Mouse (Mus musculus) liver, embryonic 13.5 days (tissue): ENCODE data around the gene Lrrfip2. TPM values are rescaled to one million over a fixed set of nuclear protein-coding genes. Genes with fewer than 3 reads are reported as not detected.

Source experiments
- ATAC-seq: fragments of 200-750 bp; cut with Nextera tagmentation; 2 replicates; pipeline ENCODE4 v1.8.0; 2017; ENCODE audit warnings: low read depth, mild to moderate bottlenecking, moderate number of reproducible peaks, moderate library complexity
- DNase-seq: peaks from one replicate; pipeline ENCODE4 v3.0.0; 2022
- H3K27ac ChIP-seq: fragments of 300-500 bp; sonication (generic); 2 replicates; pipeline ENCODE4 v1.5.1; 2015; ENCODE audit warnings: moderate library complexity, mild to moderate bottlenecking, inconsistent platforms
- H3K27me3 ChIP-seq: fragments of 300-500 bp; sonication (generic); 2 replicates; pipeline ENCODE4 v1.6.1; 2015; ENCODE audit warnings: mild to moderate bottlenecking, inconsistent platforms
- H3K36me3 ChIP-seq: fragments of 300-500 bp; sonication (generic); 2 replicates; pipeline ENCODE4 v1.6.1; 2015; ENCODE audit warnings: mild to moderate bottlenecking, inconsistent platforms
- H3K4me1 ChIP-seq: fragments of 300-500 bp; sonication (generic); replicated peaks from 2 replicates; pipeline ENCODE4 v1.6.1; 2015; ENCODE audit warnings: inconsistent platforms
- H3K4me2 ChIP-seq: fragments of 300-500 bp; sonication (generic); 2 replicates; pipeline ENCODE4 v1.6.1; 2015; ENCODE audit warnings: inconsistent platforms, mild to moderate bottlenecking, moderate library complexity
- H3K4me3 ChIP-seq: fragments of 300-500 bp; sonication (generic); replicated peaks from 2 replicates; pipeline ENCODE4 v1.5.1; 2015; ENCODE audit warnings: mild to moderate bottlenecking, inconsistent platforms
- H3K9ac ChIP-seq: fragments of 300-500 bp; sonication (generic); 2 replicates; pipeline ENCODE4 v1.6.1; 2015; ENCODE audit warnings: mild to moderate bottlenecking, inconsistent platforms
- H3K9me3 ChIP-seq: fragments of 300-500 bp; sonication (generic); replicated peaks from 2 replicates; pipeline ENCODE4 v1.6.1; 2016; ENCODE audit warnings: inconsistent platforms
- WGBS: fragments of 180-500 bp; shearing (Covaris S2); methylation state at CpG from one replicate; pipeline ENCODE4 v1.1.7; 2015; ENCODE audit not compliant: insufficient replicate concordance; 5-methylcytosine and 5-hydroxymethylcytosine counted together
- polyA plus RNA-seq: library from polyadenylated mRNA; unstranded; fragments of >200 nt; fragmentation: Nextera tagmentation; extraction: Ambion mirVana; gene quantifications from 2 replicates; pipeline ENCODE4 v1.2.1, GENCODE M21; 2015

Gene Lrrfip2
- polyA plus RNA-seq, 1 experiment from 2014 or later: 20.8 TPM

DNA sequence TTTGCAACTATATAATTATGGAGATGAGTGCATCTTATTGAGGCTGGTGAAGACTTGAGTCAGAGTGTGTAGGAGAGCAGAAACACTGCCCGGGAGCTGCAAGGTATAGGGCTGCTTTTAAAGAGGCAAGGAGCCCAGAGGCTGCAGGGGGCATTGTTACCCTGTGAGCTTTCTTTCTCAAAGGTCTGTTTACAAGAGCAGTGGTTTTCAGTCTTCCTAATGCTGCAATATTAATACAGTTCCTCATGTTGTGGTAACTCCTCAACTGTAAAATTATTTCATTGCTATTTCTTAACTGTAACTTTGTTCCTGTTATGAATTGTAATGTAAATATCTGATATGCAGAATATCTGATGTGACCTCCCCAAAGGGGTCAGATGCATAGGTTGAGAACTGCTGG lies 104.2 kb downstream of the Lrrfip2 start:
- whole genome bisulfite sequencing: 77% methylated on average over 1 of the region's 1 CpGs

DNA sequence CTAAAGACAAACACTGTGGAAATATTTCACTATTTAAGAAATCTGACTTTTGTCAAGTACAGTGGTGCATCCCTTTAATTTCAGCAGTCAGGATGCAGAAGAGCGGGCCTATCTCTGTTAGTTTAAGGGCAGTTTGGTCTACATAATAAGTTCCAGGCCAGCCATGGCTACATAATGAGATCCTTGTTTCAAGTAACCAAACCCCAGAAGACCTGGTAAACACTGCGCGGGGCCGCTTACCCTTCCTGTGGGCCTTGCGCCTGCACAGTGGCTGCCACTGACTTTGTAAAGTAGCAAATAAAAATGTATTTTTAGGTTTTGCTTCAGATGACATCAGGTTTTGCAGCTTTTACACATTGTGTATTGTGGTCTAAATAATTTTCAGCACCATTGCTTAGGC lies 106.0 kb downstream of the Lrrfip2 start:
- Histone ChIP-seq H3K27ac (no peak overlapping the region), H3K4me3 (no peak overlapping the region), H3K9me3 (no peaks in the 10 kb centered on the region), H3K9ac (no peak overlapping the region), H3K27me3 (no peaks in the 10 kb centered on the region), H3K4me2 (no peak overlapping the region), H3K4me1 (no peaks in the 10 kb centered on the region), H3K36me3 (peaks cover 59% of the 10 kb centered on the region)
- 90% methylated on average over 5 of the region's 5 CpGs for WGBS
- no peak for ATAC-seq
- DNase-seq: no peak

More for the DNA sequence above, 104.2 kb downstream of the Lrrfip2 start:
- no peaks in the 10 kb centered on the region for H3K27me3 ChIP-seq
- no peaks in the 10 kb centered on the region for H3K4me1 ChIP-seq
- H3K36me3 ChIP-seq: peaks cover 40% of the 10 kb centered on the region
- H3K9me3 ChIP-seq: no peaks in the 10 kb centered on the region
- no peak overlapping the region for H3K27ac ChIP-seq
- H3K4me2 ChIP-seq: no peak overlapping the region
- DNase-seq: no peak
- ATAC-seq: no peak
- no peak overlapping the region for H3K4me3 ChIP-seq
- H3K9ac ChIP-seq: no peak overlapping the region

DNA sequence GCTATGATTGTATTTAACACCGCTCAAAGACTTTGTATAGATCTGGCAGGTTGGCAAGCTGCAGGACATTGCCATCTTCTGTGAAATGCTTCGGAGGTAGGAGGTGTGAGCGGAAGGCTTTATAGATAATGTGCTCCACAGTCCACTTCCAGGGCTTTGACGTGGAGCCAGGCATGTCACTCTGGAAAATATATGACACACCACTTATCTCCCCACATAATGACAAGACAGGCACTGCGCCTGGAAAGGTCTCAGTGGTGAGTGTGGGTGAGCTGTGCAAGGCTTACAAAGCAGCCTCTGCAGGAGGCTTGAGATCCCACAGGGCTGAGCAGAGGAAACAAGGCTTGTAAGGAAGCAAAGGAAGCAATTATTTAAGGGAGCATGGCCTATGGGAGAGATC lies 111.1 kb downstream of the Lrrfip2 start:
- Histone ChIP-seq H3K4me2 (no peak overlapping the region), H3K9me3 (no peaks in the 10 kb centered on the region), H3K4me1 (no peaks in the 10 kb centered on the region; the same call in 1 of the 2 replicates), H3K36me3 (peaks cover 80% of the 10 kb centered on the region), H3K4me3 (no peak overlapping the region), H3K27ac (no peak overlapping the region), H3K27me3 (no peaks in the 10 kb centered on the region), H3K9ac (no peak overlapping the region)
- 78% methylated on average over 5 of the region's 5 CpGs for WGBS
- ATAC-seq (no peak), DNase-seq (no peak)

DNA sequence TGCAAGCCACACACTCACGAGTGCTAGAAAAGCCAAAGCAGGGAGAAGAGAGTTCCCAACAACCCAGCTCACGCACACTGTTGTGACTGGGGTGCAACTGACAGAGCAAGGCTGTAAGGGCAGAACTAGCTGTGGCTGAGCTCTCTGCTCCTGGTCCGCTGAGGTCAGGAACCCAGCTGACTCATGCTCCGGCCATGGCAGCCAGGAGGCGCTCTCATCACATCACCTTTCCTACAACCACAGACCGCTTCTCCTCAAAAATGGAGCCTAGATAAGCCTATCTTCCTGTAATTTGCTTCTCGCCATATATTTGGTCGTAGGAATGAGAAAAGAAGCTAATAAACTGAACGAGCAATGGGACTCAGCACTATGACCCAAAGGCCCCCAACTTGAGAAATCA lies 117.3 kb downstream of the Lrrfip2 start:
- ATAC-seq: no peak
- Histone ChIP-seq H3K4me1 (no peaks in the 10 kb centered on the region; the same call in 1 of the 2 replicates), H3K27ac (no peak overlapping the region), H3K36me3 (peaks cover 92% of the 10 kb centered on the region), H3K4me2 (no peak overlapping the region), H3K9me3 (no peaks in the 10 kb centered on the region), H3K9ac (no peak overlapping the region), H3K4me3 (no peak overlapping the region), H3K27me3 (no peaks in the 10 kb centered on the region)
- DNase-seq: no peak
- WGBS: 82% methylated on average over 9 of the region's 9 CpGs

DNA sequence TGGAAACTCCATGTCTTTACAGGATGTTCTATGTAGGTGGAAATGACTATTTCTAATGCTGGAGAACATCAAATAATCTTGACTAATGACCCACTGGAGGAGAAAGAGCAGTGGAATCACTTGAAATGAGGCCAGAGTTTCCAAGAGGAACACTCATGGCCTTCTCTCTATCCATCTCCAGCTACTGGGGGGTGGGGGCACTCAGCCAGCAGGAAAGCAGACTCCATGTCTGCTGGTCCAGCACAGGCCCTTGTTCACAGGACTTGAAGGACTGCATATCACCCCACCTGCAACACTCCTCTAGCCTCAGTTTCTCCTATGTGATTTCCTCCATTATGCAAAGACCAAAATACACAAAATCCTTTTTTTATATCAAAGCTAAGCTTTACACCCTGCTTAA lies 120.3 kb downstream of the Lrrfip2 start:
- no peaks in the 10 kb centered on the region for H3K27me3 ChIP-seq
- no peak overlapping the region for H3K4me2 ChIP-seq
- DNase-seq (no peak), ATAC-seq (no peak)
- H3K4me3 ChIP-seq: no peak overlapping the region
- H3K9me3 ChIP-seq: no peaks in the 10 kb centered on the region
- no peak overlapping the region for H3K27ac ChIP-seq
- H3K36me3 ChIP-seq: peaks cover 91% of the 10 kb centered on the region
- H3K4me1 ChIP-seq: no peaks in the 10 kb centered on the region
- no peak overlapping the region for H3K9ac ChIP-seq

DNA sequence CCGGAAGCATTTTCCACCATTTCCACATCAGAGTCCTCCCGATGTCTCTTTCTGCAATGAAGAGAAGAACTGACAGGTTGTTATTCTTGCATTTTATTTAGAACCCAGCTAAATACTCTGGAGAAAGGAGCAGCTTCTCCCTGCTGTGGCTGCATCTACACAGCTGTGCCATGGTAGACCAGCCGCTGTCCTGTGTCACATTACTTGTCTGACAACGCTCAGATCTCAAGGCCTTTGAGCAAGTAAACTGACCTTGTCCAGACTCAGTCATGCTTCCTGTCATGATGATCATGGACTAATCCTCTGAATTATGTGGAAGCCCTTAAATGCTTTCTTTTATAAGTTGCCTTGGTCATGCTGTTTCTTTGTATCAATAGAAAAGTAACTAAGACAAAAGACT lies 122.4 kb downstream of the Lrrfip2 start:
- H3K9ac ChIP-seq: no peak overlapping the region
- 90% methylated on average over 4 of the region's 4 CpGs for WGBS

DNA sequence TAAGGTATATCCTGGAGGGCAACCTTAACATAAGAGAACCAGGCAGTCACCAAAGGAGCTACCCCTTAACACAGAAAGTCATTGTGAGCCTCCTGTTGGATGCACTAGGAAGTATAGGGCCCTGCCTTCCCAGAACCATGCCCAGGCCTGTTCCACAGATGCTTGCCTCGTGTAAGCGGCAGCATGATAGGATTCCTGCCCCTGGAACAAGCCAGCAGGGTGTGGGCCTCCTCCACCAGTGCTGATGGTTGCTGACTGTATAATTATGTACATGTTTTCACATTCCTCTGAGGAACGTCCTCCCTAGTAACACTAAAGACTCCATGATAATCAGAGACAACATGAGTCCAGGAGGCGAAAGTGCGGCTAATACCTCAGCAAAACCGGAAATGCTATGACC lies 126.0 kb downstream of the Lrrfip2 start:
- peaks cover 8% of the 10 kb centered on the region; the same call in 1 of the 2 replicates for H3K4me1 ChIP-seq

More for the DNA sequence above, 122.4 kb downstream of the Lrrfip2 start:
- ATAC-seq (no peak), DNase-seq (no peak)
- H3K9me3 ChIP-seq: no peaks in the 10 kb centered on the region
- H3K4me1 ChIP-seq: no peaks in the 10 kb centered on the region
- no peak overlapping the region for H3K27ac ChIP-seq
- no peaks in the 10 kb centered on the region for H3K27me3 ChIP-seq
- H3K4me2 ChIP-seq: no peak overlapping the region
- no peak overlapping the region for H3K4me3 ChIP-seq
- peaks cover 86% of the 10 kb centered on the region for H3K36me3 ChIP-seq

DNA sequence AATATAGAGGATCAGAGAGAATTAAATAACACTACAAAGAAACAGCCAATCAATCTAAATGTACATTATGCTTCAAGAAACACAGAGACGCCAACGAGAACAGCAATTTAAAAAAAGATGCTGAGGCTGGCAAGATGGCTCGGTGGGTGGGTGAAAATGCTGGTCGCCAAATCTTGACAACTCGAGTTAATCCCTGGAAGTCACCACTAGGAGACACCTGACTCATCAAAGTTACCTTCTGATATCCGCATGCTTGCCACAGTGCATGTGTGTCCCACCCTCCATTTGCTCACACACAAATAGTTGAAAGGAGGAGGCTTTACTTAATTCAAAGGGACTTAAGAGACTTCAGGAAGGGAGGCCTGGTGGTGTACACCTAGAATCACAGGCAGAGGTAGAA lies 128.2 kb downstream of the Lrrfip2 start:
- no peak for ATAC-seq
- no peak for DNase-seq
- Histone ChIP-seq H3K9me3 (no peaks in the 10 kb centered on the region), H3K9ac (no peak overlapping the region), H3K27ac (no peak overlapping the region), H3K4me1 (peaks cover 8% of the 10 kb centered on the region; the same call in 1 of the 2 replicates), H3K4me2 (no peak overlapping the region), H3K36me3 (peaks cover 78% of the 10 kb centered on the region), H3K4me3 (no peak overlapping the region), H3K27me3 (no peaks in the 10 kb centered on the region)
- WGBS: 77% methylated on average over 6 of the region's 6 CpGs

More for the DNA sequence above, 126.0 kb downstream of the Lrrfip2 start:
- no peaks in the 10 kb centered on the region for H3K9me3 ChIP-seq
- ATAC-seq: no peak
- H3K4me3 ChIP-seq: no peak overlapping the region
- H3K27me3 ChIP-seq: no peaks in the 10 kb centered on the region
- 86% methylated on average over 6 of the region's 6 CpGs for WGBS
- H3K27ac ChIP-seq: no peak overlapping the region
- no peak overlapping the region for H3K9ac ChIP-seq
- peaks cover 78% of the 10 kb centered on the region for H3K36me3 ChIP-seq
- DNase-seq: no peak
- no peak overlapping the region for H3K4me2 ChIP-seq

DNA sequence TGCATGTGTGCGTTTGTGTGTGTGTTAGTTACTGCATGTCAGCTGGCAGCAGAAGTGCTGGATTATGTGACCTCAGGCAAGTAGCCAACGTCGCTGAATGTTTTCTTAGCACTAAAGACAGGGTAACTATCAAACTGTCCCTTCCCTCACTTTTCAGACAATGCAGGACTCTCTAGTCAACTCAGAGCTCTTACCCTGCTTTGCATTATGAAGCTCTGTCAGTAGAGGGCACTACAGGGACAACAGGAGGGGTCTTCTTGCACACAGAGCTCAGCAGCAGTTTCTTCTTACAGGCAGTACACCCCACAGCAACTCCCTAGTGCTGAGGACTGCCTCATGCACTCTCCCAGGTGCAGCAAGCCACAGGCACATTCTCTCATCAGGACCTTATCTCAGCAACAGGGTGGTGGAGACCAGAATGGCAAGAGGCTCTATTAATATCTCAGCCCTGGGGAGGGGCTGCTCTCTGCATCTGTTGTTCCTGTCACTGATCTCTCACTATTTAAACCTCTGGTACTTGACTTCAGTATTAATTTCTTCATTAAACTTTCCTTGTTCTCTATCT lies 130.4 kb downstream of the Lrrfip2 start:
- ATAC-seq: 0 out of 2 replicates have a peak, but pooled peaks have one; percentile 48
- Histone ChIP-seq H3K27me3 (no peaks in the 10 kb centered on the region), H3K36me3 (peaks cover 85% of the 10 kb centered on the region), H3K4me1 (peaks cover 8% of the 10 kb centered on the region; the same call in 1 of the 2 replicates), H3K9me3 (no peaks in the 10 kb centered on the region), H3K4me3 (no peak overlapping the region), H3K4me2 (no peak overlapping the region), H3K27ac (no peak overlapping the region), H3K9ac (no peak overlapping the region)
- WGBS: 82% methylated on average over 3 of the region's 3 CpGs
- DNase-seq: no peak

DNA sequence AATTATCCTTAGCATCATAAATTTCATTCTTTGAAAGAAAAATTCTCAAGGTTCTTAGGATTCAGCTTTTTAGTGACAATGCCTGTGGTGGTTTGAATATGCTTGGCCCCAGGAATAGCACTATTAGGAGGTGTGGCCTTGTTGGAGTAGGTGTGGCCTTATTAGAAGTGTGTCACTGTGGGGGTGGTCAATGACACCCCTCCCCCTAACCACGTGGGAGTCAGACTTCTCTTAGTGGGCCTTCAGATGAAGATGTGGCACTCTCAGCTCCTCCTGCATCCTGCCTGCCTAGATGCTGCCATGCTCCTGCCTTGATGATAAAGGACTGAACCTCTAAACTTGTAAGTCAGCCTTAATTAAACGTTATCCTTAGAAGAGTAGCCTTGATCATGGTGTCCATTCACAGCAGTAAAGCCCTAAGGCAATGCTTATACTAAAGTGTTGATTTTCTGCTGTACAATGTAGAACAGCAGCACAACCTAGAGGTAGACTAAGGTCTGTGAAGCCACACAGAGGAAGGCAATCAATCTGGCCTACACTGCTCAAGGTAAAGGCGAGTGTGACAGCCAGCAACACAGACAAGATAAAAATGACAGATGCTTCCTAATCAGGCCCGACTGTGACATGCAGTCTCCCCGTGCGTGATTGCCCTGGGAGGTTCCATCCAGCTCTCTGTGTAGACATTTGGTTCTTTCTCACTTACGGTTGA lies 134.9 kb downstream of the Lrrfip2 start:
- Histone ChIP-seq H3K4me2 (no peak overlapping the region), H3K9ac (no peak overlapping the region), H3K27ac (no peak overlapping the region), H3K4me3 (no peak overlapping the region), H3K9me3 (no peaks in the 10 kb centered on the region), H3K27me3 (no peaks in the 10 kb centered on the region), H3K4me1 (peaks cover 6% of the 10 kb centered on the region; the same call in 1 of the 2 replicates), H3K36me3 (peaks cover 91% of the 10 kb centered on the region)
- no peak for ATAC-seq
- no peak for DNase-seq
- WGBS: 59% methylated on average over 7 of the region's 7 CpGs

DNA sequence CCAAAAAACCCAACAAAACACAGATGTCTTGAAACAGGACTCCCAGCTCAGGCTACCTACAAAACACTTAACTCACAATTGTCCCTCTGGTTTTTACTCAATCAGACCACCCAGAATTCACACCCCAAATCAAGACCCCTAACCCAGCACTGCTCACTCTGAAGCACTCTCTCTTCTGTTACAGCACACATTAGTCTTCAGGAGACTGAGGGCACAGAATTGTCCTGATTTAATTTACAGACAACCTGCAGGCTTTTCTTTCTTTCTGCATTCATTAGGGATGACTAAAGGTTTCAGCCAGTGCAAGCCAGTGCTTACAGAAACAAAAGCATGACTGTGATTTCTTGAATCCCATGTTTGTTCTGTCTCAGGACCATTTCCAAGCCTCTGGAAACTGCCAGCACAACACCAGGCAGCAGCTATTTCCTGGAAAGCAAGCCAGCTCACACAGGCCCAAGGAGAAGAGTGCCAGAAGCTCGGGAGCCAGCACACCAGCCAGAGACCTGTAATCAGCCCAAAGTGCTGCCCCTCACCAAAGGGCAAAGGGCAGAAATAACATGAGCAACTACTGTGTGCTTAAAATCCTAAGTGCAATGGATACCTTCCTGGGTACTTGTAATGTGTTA lies 143.1 kb downstream of the Lrrfip2 start:
- Histone ChIP-seq H3K4me1 (no peaks in the 10 kb centered on the region), H3K4me2 (no peak overlapping the region), H3K9me3 (no peaks in the 10 kb centered on the region), H3K4me3 (no peak overlapping the region), H3K9ac (no peak overlapping the region), H3K36me3 (peaks cover 88% of the 10 kb centered on the region), H3K27me3 (no peaks in the 10 kb centered on the region), H3K27ac (no peak overlapping the region)
- DNase-seq (no peak), ATAC-seq (no peak)
- 55% methylated on average over 1 of the region's 1 CpGs for WGBS
